Mouse (Mus musculus): ENCODE measurements around the gene Tnrc6a. TPM values are rescaled to one million over a fixed set of nuclear protein-coding genes. Genes with fewer than 3 reads are reported as not detected.

Gene Tnrc6a
- total and polyA plus RNA-seq, 3 experiments, result 16.3 to 62.0 (median 20.1) TPM

- Histone ChIP-seq H3K9me3 (replicated peaks; ENCODE audit: low read length) (no peaks in the 10 kb centered on the region), H3K27me3 (replicated peaks) (no peaks in the 10 kb centered on the region), H3K4me3 (replicated peaks in 1 of 3; ENCODE audit: low read depth in 2 of 3, low read length in 2 of 3, poor library complexity in 1 of 3) (no peak overlapping the region), H3K27ac (ENCODE audit: insufficient read depth, low read depth) (no peak overlapping the region), H3K79me2 (replicated peaks; ENCODE audit: control insufficient read depth, extremely low read depth, insufficient read depth, poor library complexity, severe bottlenecking) (peaks cover 39% of the 10 kb centered on the region), H3K9ac (ENCODE audit: insufficient read depth, low read depth) (no peak overlapping the region), H3K36me3 (replicated peaks in 1 of 2; ENCODE audit: control insufficient read depth in 1 of 2, insufficient read depth in 1 of 2, low read length in 1 of 2) (peaks cover 2 to 33% of the 10 kb centered on the region in 2 experiments), H3K4me2 (ENCODE audit: insufficient read depth, low read depth, poor library complexity, severe bottlenecking) (no peak overlapping the region), H3K4me1 (ENCODE audit: control insufficient read depth in 1 of 2, insufficient read depth in 2 of 2) (peaks cover 6 to 57% of the 10 kb centered on the region in 2 experiments)
- TF ChIP-seq JUN (IDR thresholded peaks at IDR 0.05; ENCODE audit: insufficient read depth, low read depth, low read length) (no peak), SIN3A (IDR thresholded peaks at IDR 0.05; ENCODE audit: low read length) (no peak), HCFC1 (IDR thresholded peaks at IDR 0.05; ENCODE audit: low read depth, low read length) (no peak), CHD1 (IDR thresholded peaks at IDR 0.05; ENCODE audit: low read depth, low read length) (no peak), UBTF (IDR thresholded peaks at IDR 0.05; ENCODE audit: low read depth, low read length) (no peak), RAD21 (IDR thresholded peaks at IDR 0.05; ENCODE audit: low read depth, low read length) (no peak), CHD2 (IDR thresholded peaks at IDR 0.05; ENCODE audit: low read length) (no peak), CTCF (conservative IDR thresholded peaks at IDR 0.05 in 1 of 2, IDR thresholded peaks at IDR 0.05 in 1 of 2; ENCODE audit: low read depth in 2 of 2, low read length in 2 of 2) (no peak), NELFE (IDR thresholded peaks at IDR 0.05; ENCODE audit: low read depth, low read length) (no peak), POLR2AphosphoS2 (IDR thresholded peaks at IDR 0.05; ENCODE audit: low read depth, low read length) (no peak), TCF12 (IDR thresholded peaks at IDR 0.05; ENCODE audit: low read depth, low read length) (no peak), MAX (IDR thresholded peaks at IDR 0.05; ENCODE audit: low read length) (no peak), MXI1 (IDR thresholded peaks at IDR 0.05; ENCODE audit: low read depth, low read length) (no peak), MAFK (IDR thresholded peaks at IDR 0.05; ENCODE audit: insufficient replicate concordance, low read length) (no peak), RCOR1 (conservative IDR thresholded peaks at IDR 0.05; ENCODE audit: low read depth, low read length) (no peak), MAZ (IDR thresholded peaks at IDR 0.05; ENCODE audit: low read depth, low read length) (no peak)
- dilution Hi-C loops (cut with MboI; ENCODE audit: extremely low pct_ligation_motif_present, extremely low pct_unique_long_range_greater_than_20kb, low sequenced_read_pairs), result no loop called here
- DNase-seq (ENCODE audit: extremely low read depth), result no peak
- in situ Hi-C loops (cut with MboI; ENCODE audit: low pct_ligation_motif_present, low pct_unique_long_range_greater_than_20kb, low sequenced_read_pairs), result no loop called here
These were observed 2.4 kb downstream of the Tnrc6a start for GRCm38 (mm10) chr7:123126056-123126455.

GRCm38 (mm10) chr7:123127301-123127700 is 3.6 kb downstream of the Tnrc6a start:
- peaks cover 50% of the 10 kb centered on the region for H3K79me2 ChIP-seq (replicated peaks; ENCODE audit: control insufficient read depth, extremely low read depth, insufficient read depth, poor library complexity, severe bottlenecking)
- peaks cover 12 to 69% of the 10 kb centered on the region in 2 experiments for H3K4me1 ChIP-seq (ENCODE audit: control insufficient read depth in 1 of 2, insufficient read depth in 2 of 2)
- H3K9ac ChIP-seq (ENCODE audit: insufficient read depth, low read depth), result no peak overlapping the region
- no peak overlapping the region for H3K4me3 ChIP-seq (replicated peaks in 1 of 3; ENCODE audit: low read depth in 2 of 3, low read length in 2 of 3, poor library complexity in 1 of 3)
- H3K36me3 ChIP-seq (replicated peaks in 1 of 2; ENCODE audit: control insufficient read depth in 1 of 2, insufficient read depth in 1 of 2, low read length in 1 of 2), result peaks cover 6 to 41% of the 10 kb centered on the region in 2 experiments
- H3K27me3 ChIP-seq (replicated peaks), result no peaks in the 10 kb centered on the region
- DNase-seq (ENCODE audit: extremely low read depth), result no peak
- no peak overlapping the region for H3K27ac ChIP-seq (ENCODE audit: insufficient read depth, low read depth)
- no peaks in the 10 kb centered on the region for H3K9me3 ChIP-seq (replicated peaks; ENCODE audit: low read length)
- dilution Hi-C loops (cut with MboI; ENCODE audit: extremely low pct_ligation_motif_present, extremely low pct_unique_long_range_greater_than_20kb, low sequenced_read_pairs), result no loop called here
- in situ Hi-C loops (cut with MboI; ENCODE audit: low pct_ligation_motif_present, low pct_unique_long_range_greater_than_20kb, low sequenced_read_pairs), result no loop called here
- no peak overlapping the region for H3K4me2 ChIP-seq (ENCODE audit: insufficient read depth, low read depth, poor library complexity, severe bottlenecking)
- peak in 1 of 2 experiments; percentile 32; a peak in 1 of 4 replicates for TF ChIP-seq CTCF (conservative IDR thresholded peaks at IDR 0.05 in 1 of 2, IDR thresholded peaks at IDR 0.05 in 1 of 2; ENCODE audit: low read depth in 2 of 2, low read length in 2 of 2)
- no peak for TF ChIP-seq USF2 (conservative IDR thresholded peaks at IDR 0.05; ENCODE audit: low read depth, low read length)
